Mouse (Mus musculus) C2C12 (cell line): ENCODE data around the gene Sh3rf3.

Source experiments
- CEBPB ChIP-seq: IDR thresholded peaks from one replicate; pipeline ENCODE4 v1.6.1; 2011; ENCODE audit warnings: low read depth, mild to moderate bottlenecking, control low read depth, moderate library complexity
- CTCF ChIP-seq: IDR thresholded peaks from one replicate; pipeline ENCODE4 v1.5.1; 2011; ENCODE audit not compliant: control insufficient read depth, insufficient read depth, insufficient read length
- MAX ChIP-seq: IDR thresholded peaks from one replicate; pipeline ENCODE4 v1.6.1; 2011; ENCODE audit warnings: mild to moderate bottlenecking, control low read depth
- MYOD1 ChIP-seq: IDR thresholded peaks from one replicate; pipeline ENCODE4 v1.6.1; 2011; ENCODE audit warnings: low read depth; ENCODE audit not compliant: control insufficient read depth, insufficient read length
- USF1 ChIP-seq: IDR thresholded peaks from one replicate; pipeline ENCODE4 v1.6.1; 2011; ENCODE audit warnings: low read depth, mild to moderate bottlenecking, control low read depth, moderate library complexity

- TF ChIP-seq CTCF: no peak
- TF ChIP-seq CEBPB: no peak
- no peak for TF ChIP-seq MAX
- no peak for TF ChIP-seq USF1
- no peak for TF ChIP-seq MYOD1
Measured at GRCm38 (mm10) chr10:58995132-58995531, 182.0 kb downstream of the Sh3rf3 start.
